28 mouse cellular contexts compared by ENCODE assay signal in genomic region chr12:54969033-54969432, GRCm38 (mm10). TPM values are rescaled to one million over a fixed set of nuclear protein-coding genes. Genes with fewer than 3 reads are reported as not detected.
"Had no signal": no experiment of that assay in that cellular context is flagged by ENCODE, and none has a peak within 500 bp of the region (broad histone marks: within the 10 kb centered on the region; RNA-seq: fewer than 3 reads in every experiment).

No protein-coding gene starts in this region.

- H3K9me3 ChIP-seq: liver, embryonic 15.5 days; lung, embryonic 15.5 days; megakaryocyte, embryonic 14.5 days; midbrain, embryonic 13.5 days; midbrain, embryonic 15.5 days; neural tube, embryonic 13.5 days; neural tube, embryonic 15.5 days; stomach, embryonic 15.5 days had no signal

- H3K27ac ChIP-seq: liver, embryonic 15.5 days; lung, embryonic 15.5 days; midbrain, embryonic 13.5 days; midbrain, embryonic 15.5 days; neural tube, embryonic 13.5 days; neural tube, embryonic 15.5 days; stomach, embryonic 15.5 days; stomach, postnatal 0 days had no signal

- H3K27me3 ChIP-seq: liver, embryonic 15.5 days; lung, embryonic 15.5 days; megakaryocyte, embryonic 14.5 days; midbrain, embryonic 13.5 days; midbrain, embryonic 15.5 days; neural tube, embryonic 13.5 days; neural tube, embryonic 15.5 days; stomach, embryonic 15.5 days had no signal

- H3K4me2 ChIP-seq: liver, embryonic 15.5 days; lung, embryonic 15.5 days; midbrain, embryonic 11.5 days; midbrain, embryonic 13.5 days; midbrain, embryonic 15.5 days; neural tube, embryonic 13.5 days; neural tube, embryonic 15.5 days; stomach, embryonic 15.5 days had no signal

- DNase-seq: liver, postnatal 0 days; lung, adult 2 months; lung, postnatal 14 days; lung, postnatal 36 days; retina, postnatal 1 day; right cerebral cortex, adult 18-20 months; right cerebral cortex, postnatal 25 days; right cerebral cortex, postnatal 4 days; spleen, adult 18-20 months; thymus, adult 2 months; thymus, postnatal 25 days; thymus, postnatal 4 days had no signal

- H3K4me1 ChIP-seq: liver, embryonic 15.5 days; lung, embryonic 15.5 days; midbrain, embryonic 13.5 days; midbrain, embryonic 15.5 days; neural tube, embryonic 13.5 days; neural tube, embryonic 15.5 days; stomach, embryonic 15.5 days had no signal

- H3K9ac ChIP-seq: liver, embryonic 15.5 days; liver, postnatal 0 days; lung, embryonic 15.5 days; midbrain, embryonic 13.5 days; midbrain, embryonic 15.5 days; neural tube, embryonic 13.5 days; neural tube, embryonic 15.5 days; stomach, embryonic 15.5 days had no signal

- ATAC-seq: liver, postnatal 0 days; lung, postnatal 0 days; midbrain, embryonic 13.5 days; midbrain, embryonic 15.5 days had no signal

- H3K36me3 ChIP-seq: midbrain, embryonic 15.5 days; neural tube, embryonic 15.5 days; stomach, embryonic 15.5 days had no signal

- H3K4me3 ChIP-seq: liver, embryonic 15.5 days; lung, embryonic 15.5 days; megakaryocyte, embryonic 14.5 days; midbrain, embryonic 13.5 days; midbrain, embryonic 15.5 days; myocyte; neural tube, embryonic 13.5 days; neural tube, embryonic 15.5 days; stomach, embryonic 15.5 days had no signal

RNA-seq across cellular contexts. Expression of gene Gm20403, which starts 17.3 kb away (rescaled TPM):
- polyA plus RNA-seq: liver, embryonic 15.5 days; lung, adult 2 months; lung, embryonic 15.5 days; lung, postnatal 0 days; midbrain, embryonic 11.5 days; midbrain, embryonic 13.5 days; midbrain, embryonic 15.5 days; neural tube, embryonic 11.5 days; neural tube, embryonic 13.5 days; neural tube, embryonic 15.5 days; small intestine, adult 2 months; stomach, embryonic 15.5 days; testis, adult 2 months; thymus, adult 2 months; urinary bladder, adult 2 months had no signal
